Mouse (Mus musculus) CH12.LX (cell line): ENCODE measurements at regions not wholly inside any gene's neighbourhood (a gene's known extent, or its start where the extent isn't known, plus 50 kb on each side); places are given as distances from the start of the nearest gene placed in this dataset.

Source experiments
- DNase-seq: peaks from one replicate; pipeline ENCODE4 v3.0.0-alpha.2; 2013; ENCODE audit errors: extremely low read depth
- H3K27ac ChIP-seq: 2 replicates; pipeline ENCODE4 v1.5.1; 2012; ENCODE audit warnings: low read depth, mild to moderate bottlenecking, control low read depth, moderate library complexity; ENCODE audit not compliant: insufficient read depth
- H3K27me3 ChIP-seq: replicated peaks from 2 replicates; pipeline ENCODE3; 2012; ENCODE audit warnings: inconsistent platforms
- H3K36me3 ChIP-seq, 2 experiments: replicated peaks in 1 of 2; 2 replicates each; pipeline versions ENCODE3 to v1.6.1; 2012; ENCODE audit warnings: inconsistent platforms in 1 of 2, low read length in 1 of 2, mild to moderate bottlenecking in 1 of 2, mixed read lengths in 1 of 2, moderate library complexity in 1 of 2; ENCODE audit not compliant: control insufficient read depth in 1 of 2, insufficient read depth in 1 of 2
- H3K4me1 ChIP-seq, 2 experiments: 2 replicates each; pipeline ENCODE4 v1.6.1; 2012; ENCODE audit warnings: inconsistent platforms in 1 of 2, moderate library complexity in 1 of 2; ENCODE audit not compliant: insufficient read depth in 2 of 2, control insufficient read depth in 1 of 2
- H3K4me2 ChIP-seq: 2 replicates; pipeline ENCODE4 v1.6.1; 2012; ENCODE audit warnings: low read depth, mild to moderate bottlenecking, control low read depth; ENCODE audit not compliant: poor library complexity, insufficient read depth, severe bottlenecking
- H3K4me3 ChIP-seq, 3 experiments: fragments of 150-350 bp in 1 of 3; sonication (generic) in 1 of 3; replicated peaks in 1 of 3; 2 replicates each; pipeline versions ENCODE3 to v1.5.1; 2011 to 2012; ENCODE audit warnings: low read depth in 2 of 3, low read length in 2 of 3, mild to moderate bottlenecking in 2 of 3, moderate library complexity in 2 of 3, control low read depth in 1 of 3, improper control_type of control experiment in 1 of 3, inconsistent platforms in 1 of 3, mixed read lengths in 1 of 3; ENCODE audit not compliant: poor library complexity in 1 of 3
- H3K79me2 ChIP-seq: replicated peaks from 2 replicates; pipeline ENCODE4 v1.6.1; 2012; ENCODE audit warnings: mild to moderate bottlenecking, moderate library complexity; ENCODE audit not compliant: control insufficient read depth, poor library complexity, insufficient read depth, severe bottlenecking; ENCODE audit errors: extremely low read depth
- H3K9ac ChIP-seq: 2 replicates; pipeline ENCODE4 v1.6.1; 2012; ENCODE audit warnings: low read depth, mild to moderate bottlenecking, control low read depth, moderate library complexity; ENCODE audit not compliant: insufficient read depth
- H3K9me3 ChIP-seq: replicated peaks from 2 replicates; pipeline ENCODE3; 2012; ENCODE audit warnings: low read length, inconsistent platforms, mixed read lengths
- CHD1 ChIP-seq: IDR thresholded peaks from 2 replicates; pipeline ENCODE4 v1.6.1; 2012; ENCODE audit warnings: low read depth, low read length, improper control_type of control experiment, inconsistent platforms
- CTCF ChIP-seq, 2 experiments: IDR thresholded peaks in 1 of 2; conservative IDR thresholded peaks in 1 of 2; 2 replicates each; pipeline ENCODE4 v1.5.1; 2011 to 2012; ENCODE audit warnings: low read depth in 2 of 2, low read length in 2 of 2, improper control_type of control experiment in 1 of 2, inconsistent platforms in 1 of 2, mild to moderate bottlenecking in 1 of 2, moderate library complexity in 1 of 2
- IRF4 ChIP-seq: IDR thresholded peaks from 2 replicates; pipeline ENCODE4 v1.6.1; 2014; ENCODE audit warnings: low read depth, mild to moderate bottlenecking, inconsistent platforms, low read length, improper control_type of control experiment
- MAZ ChIP-seq: IDR thresholded peaks from 2 replicates; pipeline ENCODE4 v1.6.1; 2012; ENCODE audit warnings: low read depth, mild to moderate bottlenecking, inconsistent platforms, low read length, improper control_type of control experiment, moderate library complexity
- MXI1 ChIP-seq: IDR thresholded peaks from 2 replicates; pipeline ENCODE4 v1.6.1; 2011; ENCODE audit warnings: mild to moderate bottlenecking, low read depth, low read length, improper control_type of control experiment
- MYC ChIP-seq: IDR thresholded peaks from 2 replicates; pipeline ENCODE4 v1.6.1; 2011; ENCODE audit warnings: low read depth, mild to moderate bottlenecking, improper control_type of control experiment, low read length
- NELFE ChIP-seq: IDR thresholded peaks from 2 replicates; pipeline ENCODE4 v1.6.1; 2011; ENCODE audit warnings: low read depth, low read length, improper control_type of control experiment
- PAX5 ChIP-seq: IDR thresholded peaks from 2 replicates; pipeline ENCODE4 v1.6.1; 2012; ENCODE audit warnings: low read length, inconsistent platforms, mixed read lengths
- RCOR1 ChIP-seq: conservative IDR thresholded peaks from 2 replicates; pipeline ENCODE4 v1.6.1; 2012; ENCODE audit warnings: low read depth, mild to moderate bottlenecking, inconsistent platforms, low read length, improper control_type of control experiment
- SMC3 ChIP-seq: IDR thresholded peaks from 2 replicates; pipeline ENCODE4 v1.6.1; 2011; ENCODE audit warnings: low read depth, low read length, improper control_type of control experiment
- TBP ChIP-seq: conservative IDR thresholded peaks from 2 replicates; pipeline ENCODE4 v1.6.1; 2011; ENCODE audit warnings: low read depth, low read length, improper control_type of control experiment
- UBTF ChIP-seq: IDR thresholded peaks from 2 replicates; pipeline ENCODE4 v1.6.1; 2012; ENCODE audit warnings: low read depth, mild to moderate bottlenecking, inconsistent platforms, low read length, improper control_type of control experiment, moderate library complexity
- USF1 ChIP-seq: IDR thresholded peaks from 2 replicates; pipeline ENCODE4 v1.6.1; 2014; ENCODE audit warnings: low read depth, mild to moderate bottlenecking, inconsistent platforms, low read length, improper control_type of control experiment
- ZKSCAN1 ChIP-seq: IDR thresholded peaks from 2 replicates; pipeline ENCODE4 v1.6.1; 2012; ENCODE audit warnings: low read depth, inconsistent platforms, low read length, improper control_type of control experiment, borderline replicate concordance
- ZNF384 ChIP-seq: IDR thresholded peaks from 2 replicates; pipeline ENCODE4 v1.6.1; 2012; ENCODE audit warnings: low read depth, low read length, improper control_type of control experiment, inconsistent platforms
- dilution Hi-C: fragments of 300-500 bp; cut with MboI; formaldehyde crosslinking; loops from 2 replicates; pipeline ENCODE4 v1.14.3; 2020; ENCODE audit warnings: low sequenced_read_pairs; ENCODE audit not compliant: extremely low pct_unique_long_range_greater_than_20kb, extremely low pct_ligation_motif_present
- in situ Hi-C: fragments of 300-500 bp; cut with MboI; formaldehyde crosslinking; loops from 3 replicates; pipeline ENCODE4 v1.14.3; 2019; ENCODE audit warnings: low sequenced_read_pairs, low pct_ligation_motif_present, low pct_unique_long_range_greater_than_20kb, mixed read lengths

DNA sequence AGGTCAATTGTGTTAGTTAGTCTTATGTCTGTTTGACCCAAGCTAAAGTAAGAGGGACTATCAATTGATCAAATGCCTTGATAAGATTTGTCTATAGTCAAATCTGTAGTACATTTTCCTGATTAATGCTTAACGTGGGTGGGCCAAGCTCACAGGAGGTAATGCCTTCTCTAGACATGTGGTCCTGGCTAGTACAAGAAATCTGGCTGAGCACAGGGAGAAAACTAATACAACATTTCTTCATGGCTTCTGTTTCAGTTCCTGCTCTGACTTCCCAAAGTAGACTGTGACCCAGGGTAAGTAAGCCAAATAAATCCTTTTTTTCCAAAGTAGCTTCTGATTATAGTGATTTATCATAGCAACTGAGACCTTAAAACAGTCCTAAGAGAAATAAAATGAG is 96.2 kb upstream of the Zfp648 start:
- Histone ChIP-seq H3K27me3 (no peaks in the 10 kb centered on the region), H3K79me2 (no peaks in the 10 kb centered on the region), H3K9me3 (no peaks in the 10 kb centered on the region), H3K9ac (0 out of 2 replicates have a peak overlapping the region, but pooled peaks have one; percentile 87), H3K4me3 (peak overlapping the region in 1 of 3 experiments; percentile 20), H3K36me3 (no peaks in the 10 kb centered on the region), H3K4me2 (no peak overlapping the region), H3K4me1 (peaks cover 14 to 57% of the 10 kb centered on the region in 2 experiments), H3K27ac (no peak overlapping the region)
- in situ Hi-C loops (no loop called here), dilution Hi-C loops (no loop called here)
- TF ChIP-seq ZNF384 (no peak), ZKSCAN1 (no peak), PAX5 (no peak), USF1 (no peak), CHD1 (no peak), RCOR1 (no peak), TBP (no peak), IRF4 (no peak), MXI1 (no peak), SMC3 (no peak), MYC (no peak)
- no peak for DNase-seq

GRCm38 (mm10) chr1:154112500-154112899 is 88.5 kb upstream of the Zfp648 start:
- Histone ChIP-seq H3K4me3 (no peak overlapping the region), H3K36me3 (no peaks in the 10 kb centered on the region), H3K4me2 (no peak overlapping the region), H3K4me1 (peaks cover 0 to 35% of the 10 kb centered on the region in 2 experiments; a peak in 2 of 4 replicates), H3K27me3 (no peaks in the 10 kb centered on the region), H3K9ac (no peak overlapping the region), H3K27ac (no peak overlapping the region), H3K9me3 (no peaks in the 10 kb centered on the region), H3K79me2 (no peaks in the 10 kb centered on the region)
- TF ChIP-seq MAZ, result no peak
- no peak for TF ChIP-seq CTCF (conservative IDR thresholded peaks at IDR 0.05 in 1 of 2, IDR thresholded peaks at IDR 0.05 in 1 of 2; ENCODE audit: low read depth in 2 of 2, low read length in 2 of 2)
- no peak for TF ChIP-seq ZKSCAN1
- no peak for TF ChIP-seq UBTF
- TF ChIP-seq NELFE, result no peak
- TF ChIP-seq PAX5, result no peak
- dilution Hi-C loops (no loop called here), in situ Hi-C loops (no loop called here)
- DNase-seq, result no peak
